Mouse (Mus musculus): ENCODE measurements at regions not wholly inside any gene's neighbourhood (a gene's known extent, or its start where the extent isn't known, plus 50 kb on each side); places are given as distances from the start of the nearest gene placed in this dataset.

DNA sequence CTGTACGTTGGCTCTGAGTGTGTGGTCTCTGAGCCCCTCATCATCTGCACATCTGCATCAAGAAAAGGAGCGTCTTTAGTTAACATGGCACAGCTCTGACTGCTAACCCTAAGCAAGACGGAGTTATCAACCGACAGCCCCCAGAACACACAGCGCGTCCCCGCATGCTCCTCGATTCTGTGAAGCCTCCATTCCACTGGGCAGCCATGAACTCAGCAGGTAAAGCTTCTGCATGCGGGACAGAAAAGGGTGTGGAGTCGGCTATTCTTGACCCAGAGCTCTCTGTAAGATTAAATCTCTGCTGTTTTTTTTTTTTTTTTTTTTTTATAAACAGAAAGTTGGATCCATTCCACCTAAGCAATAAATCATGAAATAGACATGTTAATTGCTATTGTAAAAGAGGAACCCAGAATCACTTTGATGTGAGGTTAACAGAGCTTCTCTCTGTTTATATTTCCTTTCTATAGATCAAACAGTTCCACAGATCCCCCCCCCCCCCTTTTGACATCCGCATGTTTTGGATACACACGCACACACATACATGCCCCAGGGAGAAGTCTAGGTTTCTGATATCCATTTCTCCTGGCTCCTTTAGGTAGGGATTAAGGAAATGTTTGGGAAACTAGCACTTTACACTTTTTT is 328.9 kb downstream of the Mex3b start:
- TF ChIP-seq CTCF (IDR thresholded peaks at IDR 0.05; ENCODE audit: borderline replicate concordance, control insufficient read depth, extremely low read depth, insufficient read depth, low read length, poor library complexity): no peak
- no peak for TF ChIP-seq POLR2A (IDR thresholded peaks at IDR 0.05; ENCODE audit: control insufficient read depth, extremely low read depth, insufficient read depth, low read length, poor library complexity)
